Mouse (Mus musculus) stomach, postnatal 0 days (tissue): ENCODE results near the gene Gck.

Experiments
- CTCF ChIP-seq: IDR thresholded peaks from 2 replicates; pipeline ENCODE4 v1.5.1; 2016; ENCODE audit warnings: antibody characterized with exemption, low read depth, mild to moderate bottlenecking, moderate library complexity
- EP300 ChIP-seq: optimal IDR thresholded peaks from 2 replicates; pipeline ENCODE3; 2016; ENCODE audit warnings: antibody characterized with exemption

DNA sequence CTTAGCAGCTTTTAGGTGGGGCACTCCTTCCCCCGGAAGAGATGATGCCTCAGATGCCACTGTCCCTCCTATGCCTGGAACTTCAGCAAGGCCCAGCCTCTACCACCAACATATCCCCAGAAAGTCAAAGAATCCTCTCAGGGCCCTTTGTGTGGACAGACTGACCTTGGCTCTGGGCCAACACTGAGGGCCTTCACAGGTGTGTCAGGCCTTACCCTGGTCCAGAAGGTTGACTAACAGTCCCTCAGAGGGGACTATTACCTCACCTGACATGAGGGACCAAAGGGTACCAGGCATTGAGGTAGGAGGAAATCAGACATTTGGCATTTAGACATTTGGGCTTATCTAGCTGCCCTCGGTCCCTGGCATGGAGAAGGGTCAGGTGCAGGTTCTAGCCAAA, 30.2 kb upstream of the Gck start:
- TF ChIP-seq CTCF (no peak), EP300 (no peak)
